Mouse (Mus musculus): ENCODE data around the gene Ovgp1. TPM values are rescaled to one million over a fixed set of nuclear protein-coding genes. Genes with fewer than 3 reads are reported as not detected.
A peak's percentile ranks its signal among the peaks of the same experiment; 100 is the strongest.

The Ovgp1 gene
- 1.2 and 1.6 TPM in 2 replicates for polyA plus RNA-seq (2015; fragmentation: Nextera tagmentation; extraction: Ambion mirVana)

DNA sequence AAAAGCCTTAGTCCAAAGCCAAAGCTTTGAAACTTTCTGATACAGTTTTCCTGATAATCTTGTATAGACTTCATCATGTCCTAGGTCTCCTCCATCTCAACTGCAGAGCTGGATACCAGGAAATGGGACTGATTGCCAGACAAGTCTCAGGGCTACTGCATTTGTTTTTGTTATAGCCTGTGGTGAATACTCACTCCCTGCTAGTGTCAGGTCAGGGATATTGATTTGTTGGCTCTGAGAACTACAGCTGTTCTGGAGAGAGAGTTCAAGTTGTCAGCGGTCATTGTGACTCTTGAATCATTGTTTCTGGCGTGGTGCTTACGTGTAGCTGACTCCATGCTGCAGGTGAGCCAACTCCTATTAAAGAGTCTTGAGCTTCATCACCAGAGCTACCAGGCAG, at the start of gene Ovgp1:
Gene Ovgp1 (plus strand): TSS at position 301 of the 400 bp plus-strand sequence.
- H3K4me3 ChIP-seq (ENCODE audit: low read length) = no peak within 1 kb of the TSS
- peaks cover 13% of the 10 kb centered on the region for H3K36me3 ChIP-seq (ENCODE audit: control insufficient read depth, insufficient read depth)
- WGBS = 74% methylated on average over 3 of the region's 3 CpGs
- no peak within 1 kb of the TSS for H3K9ac ChIP-seq (ENCODE audit: low read length)
- H3K4me2 ChIP-seq (ENCODE audit: low read depth, low read length) = no peak within 1 kb of the TSS
- no peak within 1 kb of the TSS for H3K27ac ChIP-seq (ENCODE audit: low read length)
- H3K4me1 ChIP-seq (ENCODE audit: control insufficient read depth, insufficient read depth, low read length) = no peaks in the 10 kb centered on the region
- no peaks in the 10 kb centered on the region for H3K9me3 ChIP-seq (replicated peaks; ENCODE audit: control insufficient read depth, low read length)
- ATAC-seq (replicated peaks; ENCODE audit: extremely low read depth, insufficient read depth, low FRiP score) = no peak
- H3K27me3 ChIP-seq (ENCODE audit: control insufficient read depth, insufficient read depth, low read length) = no peaks in the 10 kb centered on the region

DNA sequence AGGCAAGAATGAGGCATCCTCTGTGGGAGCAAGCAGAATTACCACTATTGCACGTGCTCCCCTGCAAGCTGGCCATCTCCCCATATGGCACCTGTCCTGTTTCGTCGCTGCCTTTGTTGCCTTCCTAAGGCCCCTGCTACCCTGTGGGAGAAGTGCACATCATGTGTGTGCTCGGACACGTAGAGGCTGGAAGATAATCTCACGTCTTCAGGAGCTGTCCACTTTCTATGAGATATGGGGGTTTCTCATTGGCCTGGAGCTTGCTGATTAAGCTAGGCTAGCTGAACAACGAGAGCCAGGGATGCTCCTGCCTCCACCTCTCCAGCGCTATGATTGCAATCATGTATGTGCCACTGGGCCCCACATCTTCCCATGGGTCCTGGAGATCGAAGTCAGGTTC, 48.9 kb upstream of the Ovgp1 start:
- no peak overlapping the region for H3K4me3 ChIP-seq (ENCODE audit: low read length)
- H3K36me3 ChIP-seq (ENCODE audit: control insufficient read depth, insufficient read depth) = no peaks in the 10 kb centered on the region
- H3K27ac ChIP-seq (ENCODE audit: low read length) = no peak overlapping the region
- no peaks in the 10 kb centered on the region for H3K9me3 ChIP-seq (replicated peaks; ENCODE audit: control insufficient read depth, low read length)
- no peaks in the 10 kb centered on the region for H3K4me1 ChIP-seq (ENCODE audit: control insufficient read depth, insufficient read depth, low read length)
- WGBS = 74% methylated on average over 9 of the region's 9 CpGs
- H3K27me3 ChIP-seq (ENCODE audit: control insufficient read depth, insufficient read depth, low read length) = no peaks in the 10 kb centered on the region
- no peak for ATAC-seq (replicated peaks; ENCODE audit: extremely low read depth, insufficient read depth, low FRiP score)
- no peak overlapping the region for H3K9ac ChIP-seq (ENCODE audit: low read length)
- H3K4me2 ChIP-seq (ENCODE audit: low read depth, low read length) = no peak overlapping the region

- no peaks in the 10 kb centered on the region for H3K36me3 ChIP-seq (ENCODE audit: control insufficient read depth, insufficient read depth)
- no peak for ATAC-seq (replicated peaks; ENCODE audit: extremely low read depth, insufficient read depth, low FRiP score)
Observed at GRCm38 (mm10) chr3:105927561-105928194, 45.8 kb upstream of the Ovgp1 start.

DNA sequence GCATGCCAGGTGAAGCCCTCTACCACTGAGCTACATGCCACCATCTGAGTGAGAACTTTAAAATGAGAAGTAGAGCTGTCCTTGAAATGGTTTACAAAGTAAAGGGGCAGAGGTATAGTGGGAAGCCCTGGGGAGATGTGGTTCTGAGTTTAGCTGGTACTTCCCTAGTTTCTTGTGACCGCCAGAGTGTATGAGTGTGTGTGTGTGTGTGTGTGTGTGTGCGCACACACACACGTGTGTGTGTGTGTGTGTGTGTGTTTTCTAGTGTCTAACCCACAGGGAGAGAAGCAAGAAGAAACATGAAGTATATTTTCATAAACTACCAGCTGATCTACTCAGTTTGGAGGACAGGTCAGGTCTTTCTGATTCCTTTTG, 45.3 kb upstream of the Ovgp1 start:
- no peak overlapping the region for H3K4me3 ChIP-seq (ENCODE audit: low read length)
- H3K27me3 ChIP-seq (ENCODE audit: control insufficient read depth, insufficient read depth, low read length) = no peaks in the 10 kb centered on the region
- H3K9me3 ChIP-seq (replicated peaks; ENCODE audit: control insufficient read depth, low read length) = no peaks in the 10 kb centered on the region
- WGBS = 80% methylated on average over 3 of the region's 3 CpGs
- H3K27ac ChIP-seq (ENCODE audit: low read length) = no peak overlapping the region
- no peak overlapping the region for H3K9ac ChIP-seq (ENCODE audit: low read length)
- ATAC-seq (replicated peaks; ENCODE audit: extremely low read depth, insufficient read depth, low FRiP score) = 0 out of 2 replicates have a peak, but pooled peaks have one; percentile 19
- H3K4me2 ChIP-seq (ENCODE audit: low read depth, low read length) = no peak overlapping the region
- H3K4me1 ChIP-seq (ENCODE audit: control insufficient read depth, insufficient read depth, low read length) = no peaks in the 10 kb centered on the region
- no peaks in the 10 kb centered on the region for H3K36me3 ChIP-seq (ENCODE audit: control insufficient read depth, insufficient read depth)

More at GRCm38 (mm10) chr3:105927561-105928194, 45.8 kb upstream of the Ovgp1 start:
- 79% methylated on average over 7 of the region's 7 CpGs for WGBS
- Histone ChIP-seq H3K9ac (ENCODE audit: low read length) (no peak overlapping the region), H3K4me1 (ENCODE audit: control insufficient read depth, insufficient read depth, low read length) (no peaks in the 10 kb centered on the region), H3K4me3 (ENCODE audit: low read length) (no peak overlapping the region), H3K9me3 (replicated peaks; ENCODE audit: control insufficient read depth, low read length) (no peaks in the 10 kb centered on the region), H3K4me2 (ENCODE audit: low read depth, low read length) (no peak overlapping the region), H3K27me3 (ENCODE audit: control insufficient read depth, insufficient read depth, low read length) (no peaks in the 10 kb centered on the region), H3K27ac (ENCODE audit: low read length) (no peak overlapping the region)

DNA sequence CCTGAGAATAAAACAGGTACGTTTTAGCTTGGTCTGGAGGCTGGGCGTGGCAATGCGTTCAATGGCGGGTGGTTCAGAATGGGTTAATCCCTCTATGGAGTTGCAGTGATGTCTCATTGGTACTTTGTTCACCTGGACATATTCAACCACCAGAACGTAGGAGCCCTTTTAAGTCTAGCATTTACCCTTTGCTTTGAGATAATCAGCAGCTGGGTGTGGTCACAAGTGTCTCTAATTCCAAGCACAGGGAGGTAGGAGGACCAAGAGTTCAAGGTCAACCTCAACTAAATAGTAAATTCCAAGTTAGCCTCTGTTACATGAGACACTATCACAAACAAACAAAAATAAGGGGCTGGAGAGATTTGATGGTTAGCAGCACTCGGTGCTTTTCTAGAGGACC, 44.7 kb upstream of the Ovgp1 start:
- no peak overlapping the region for H3K4me2 ChIP-seq (ENCODE audit: low read depth, low read length)
- no peaks in the 10 kb centered on the region for H3K4me1 ChIP-seq (ENCODE audit: control insufficient read depth, insufficient read depth, low read length)
- no peak overlapping the region for H3K27ac ChIP-seq (ENCODE audit: low read length)
- H3K9ac ChIP-seq (ENCODE audit: low read length) = no peak overlapping the region
- ATAC-seq (replicated peaks; ENCODE audit: extremely low read depth, insufficient read depth, low FRiP score) = no peak
- 80% methylated on average over 6 of the region's 6 CpGs for WGBS
- no peaks in the 10 kb centered on the region for H3K27me3 ChIP-seq (ENCODE audit: control insufficient read depth, insufficient read depth, low read length)
- no peak overlapping the region for H3K4me3 ChIP-seq (ENCODE audit: low read length)
- H3K36me3 ChIP-seq (ENCODE audit: control insufficient read depth, insufficient read depth) = no peaks in the 10 kb centered on the region
- no peaks in the 10 kb centered on the region for H3K9me3 ChIP-seq (replicated peaks; ENCODE audit: control insufficient read depth, low read length)

DNA sequence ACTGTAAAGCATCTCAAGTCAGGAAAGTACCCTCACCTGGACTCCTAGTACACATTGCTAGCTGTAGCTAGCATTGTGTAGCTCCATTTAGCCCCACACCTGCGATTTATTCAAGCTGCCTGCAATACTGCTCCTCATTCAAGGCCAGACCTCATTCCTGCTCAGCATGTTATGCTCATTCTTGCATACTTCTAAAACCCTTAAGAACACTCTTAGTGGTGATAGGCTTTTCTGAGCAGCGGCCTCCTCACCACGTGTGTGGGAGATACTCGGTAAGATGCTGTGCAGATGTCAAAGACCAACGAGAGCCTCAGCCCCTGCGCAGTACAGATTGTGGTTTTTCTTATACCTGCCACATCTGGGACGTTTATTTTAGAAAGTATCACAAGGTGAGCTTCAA, 43.7 kb upstream of the Ovgp1 start:
- no peaks in the 10 kb centered on the region for H3K9me3 ChIP-seq (replicated peaks; ENCODE audit: control insufficient read depth, low read length)
- H3K27ac ChIP-seq (ENCODE audit: low read length) = no peak overlapping the region
- H3K9ac ChIP-seq (ENCODE audit: low read length) = no peak overlapping the region
- no peaks in the 10 kb centered on the region for H3K27me3 ChIP-seq (ENCODE audit: control insufficient read depth, insufficient read depth, low read length)
- H3K4me2 ChIP-seq (ENCODE audit: low read depth, low read length) = no peak overlapping the region
- no peak overlapping the region for H3K4me3 ChIP-seq (ENCODE audit: low read length)
- 71% methylated on average over 7 of the region's 7 CpGs for WGBS
- ATAC-seq (replicated peaks; ENCODE audit: extremely low read depth, insufficient read depth, low FRiP score) = peak; percentile 30; the same call in 1 of the 2 replicates
- peaks cover 8% of the 10 kb centered on the region for H3K4me1 ChIP-seq (ENCODE audit: control insufficient read depth, insufficient read depth, low read length)
- no peaks in the 10 kb centered on the region for H3K36me3 ChIP-seq (ENCODE audit: control insufficient read depth, insufficient read depth)

DNA sequence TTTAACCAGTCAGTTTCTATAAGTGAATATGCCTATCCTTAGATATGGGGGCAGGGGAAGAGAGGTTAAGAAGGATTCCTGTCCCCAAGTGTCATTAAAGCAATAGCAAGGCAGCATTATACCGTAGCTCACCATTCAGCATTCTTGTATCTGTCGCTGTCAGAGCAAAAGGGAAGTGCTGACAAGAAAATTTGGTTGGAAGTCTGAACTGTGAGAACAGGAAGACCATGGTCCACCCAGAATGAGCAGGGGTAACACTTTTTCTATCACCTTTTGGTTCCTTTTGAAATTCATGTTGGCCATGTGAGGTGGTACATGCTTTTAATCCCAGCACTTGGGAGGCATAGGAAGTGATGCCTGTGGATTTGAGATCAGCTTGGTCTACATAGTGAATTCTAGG, 42.4 kb upstream of the Ovgp1 start:
- WGBS = 76% methylated on average over 2 of the region's 2 CpGs
- no peaks in the 10 kb centered on the region for H3K36me3 ChIP-seq (ENCODE audit: control insufficient read depth, insufficient read depth)
- no peak for ATAC-seq (replicated peaks; ENCODE audit: extremely low read depth, insufficient read depth, low FRiP score)

DNA sequence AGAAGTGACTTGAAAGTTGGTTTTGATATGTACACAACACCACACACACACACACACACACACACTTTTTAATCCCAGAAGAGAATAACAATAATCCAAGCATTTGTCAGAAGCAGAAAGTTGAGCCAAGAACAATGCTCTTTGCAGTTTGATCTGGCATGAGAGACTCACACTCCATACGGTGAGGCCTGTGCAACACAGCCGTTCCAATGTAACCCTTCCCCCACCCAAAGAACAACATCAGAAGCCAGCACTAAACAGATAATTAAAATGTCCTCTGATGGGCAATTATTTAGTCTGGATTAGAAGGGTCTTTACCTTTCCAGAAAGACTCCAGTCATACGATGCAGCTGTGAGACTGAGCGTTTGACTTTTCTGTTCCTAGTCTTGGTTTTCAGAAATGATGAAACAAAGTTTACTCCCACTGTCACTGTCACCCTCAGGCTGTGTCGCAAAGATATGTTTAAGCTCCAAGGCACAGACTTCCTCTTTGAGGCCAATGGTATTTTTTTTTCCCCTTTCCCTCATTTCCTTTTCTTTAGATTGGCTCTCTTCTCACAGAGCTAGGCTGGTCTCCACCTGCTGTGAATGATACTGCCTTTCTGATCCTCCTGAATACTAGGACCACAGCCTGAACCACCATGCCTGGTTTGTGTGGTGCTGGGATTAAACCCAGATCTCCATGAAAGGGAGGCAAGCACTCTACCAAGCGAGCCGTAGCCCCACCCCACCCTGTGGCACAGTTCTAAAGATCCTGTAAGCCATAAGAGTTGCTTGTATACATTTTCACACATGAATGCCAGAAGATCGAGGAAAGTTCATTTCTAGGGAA, 41.1 kb upstream of the Ovgp1 start, which contains the start of gene I830077J02Rik:
Gene I830077J02Rik (minus strand): TSS at position 425 of the 832 bp plus-strand sequence.
- no peak within 1 kb of the TSS for H3K9ac ChIP-seq (ENCODE audit: low read length)
- no peaks in the 10 kb centered on the region for H3K9me3 ChIP-seq (replicated peaks; ENCODE audit: control insufficient read depth, low read length)
- H3K27ac ChIP-seq (ENCODE audit: low read length) = peak within 1 kb of the TSS; percentile 44
- peaks cover under 1% of the 10 kb centered on the region; the same call in 1 of the 2 replicates for H3K36me3 ChIP-seq (ENCODE audit: control insufficient read depth, insufficient read depth)
- no peak within 1 kb of the TSS for H3K4me3 ChIP-seq (ENCODE audit: low read length)
- 67% methylated on average over 8 of the region's 8 CpGs for WGBS
- ATAC-seq (replicated peaks; ENCODE audit: extremely low read depth, insufficient read depth, low FRiP score) = no peak
- no peak within 1 kb of the TSS for H3K4me2 ChIP-seq (ENCODE audit: low read depth, low read length)
- H3K4me1 ChIP-seq (ENCODE audit: control insufficient read depth, insufficient read depth, low read length) = peaks cover 14% of the 10 kb centered on the region
- H3K27me3 ChIP-seq (ENCODE audit: control insufficient read depth, insufficient read depth, low read length) = no peaks in the 10 kb centered on the region

More for the DNA sequence above, 42.4 kb upstream of the Ovgp1 start:
- H3K9ac ChIP-seq (ENCODE audit: low read length) = no peak overlapping the region
- H3K27ac ChIP-seq (ENCODE audit: low read length) = no peak overlapping the region
- no peak overlapping the region for H3K4me2 ChIP-seq (ENCODE audit: low read depth, low read length)
- H3K9me3 ChIP-seq (replicated peaks; ENCODE audit: control insufficient read depth, low read length) = no peaks in the 10 kb centered on the region
- peaks cover 14% of the 10 kb centered on the region for H3K4me1 ChIP-seq (ENCODE audit: control insufficient read depth, insufficient read depth, low read length)
- no peak overlapping the region for H3K4me3 ChIP-seq (ENCODE audit: low read length)
- no peaks in the 10 kb centered on the region for H3K27me3 ChIP-seq (ENCODE audit: control insufficient read depth, insufficient read depth, low read length)

DNA sequence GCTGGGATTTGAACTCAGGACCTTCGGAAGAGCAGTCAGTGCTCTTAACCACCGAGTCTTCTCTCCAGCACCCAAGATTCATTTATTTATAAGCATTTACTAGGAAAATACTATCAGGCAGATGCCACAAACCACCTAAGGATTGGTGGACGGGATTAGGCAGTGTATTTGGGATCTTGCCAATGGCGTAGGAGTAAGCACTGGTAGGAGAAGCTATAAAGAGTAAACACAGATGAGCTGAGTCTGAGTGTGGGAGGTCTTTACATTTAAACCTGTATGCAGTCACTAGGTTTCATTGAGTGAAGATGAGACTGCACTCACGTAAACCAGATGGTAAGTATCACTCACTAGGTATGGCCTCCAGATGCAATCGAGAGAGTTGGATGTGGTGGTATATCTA, 39.6 kb upstream of the Ovgp1 start:
- Histone ChIP-seq H3K9ac (ENCODE audit: low read length) (no peak overlapping the region), H3K4me3 (ENCODE audit: low read length) (no peak overlapping the region), H3K4me1 (ENCODE audit: control insufficient read depth, insufficient read depth, low read length) (peaks cover 14% of the 10 kb centered on the region), H3K27me3 (ENCODE audit: control insufficient read depth, insufficient read depth, low read length) (no peaks in the 10 kb centered on the region), H3K9me3 (replicated peaks; ENCODE audit: control insufficient read depth, low read length) (no peaks in the 10 kb centered on the region), H3K4me2 (ENCODE audit: low read depth, low read length) (no peak overlapping the region), H3K36me3 (ENCODE audit: control insufficient read depth, insufficient read depth) (peaks cover 4% of the 10 kb centered on the region), H3K27ac (ENCODE audit: low read length) (no peak overlapping the region)
- WGBS = 87% methylated on average over 6 of the region's 6 CpGs
- ATAC-seq (replicated peaks; ENCODE audit: extremely low read depth, insufficient read depth, low FRiP score) = no peak
